Mouse (Mus musculus) kidney, postnatal 14 days (tissue): ENCODE results near the gene 1700012B09Rik.

Experiments used
- DNase-seq: peaks from one replicate; pipeline ENCODE4 v3.0.0; 2022; ENCODE audit warnings: mixed read lengths

Gene 1700012B09Rik

DNA sequence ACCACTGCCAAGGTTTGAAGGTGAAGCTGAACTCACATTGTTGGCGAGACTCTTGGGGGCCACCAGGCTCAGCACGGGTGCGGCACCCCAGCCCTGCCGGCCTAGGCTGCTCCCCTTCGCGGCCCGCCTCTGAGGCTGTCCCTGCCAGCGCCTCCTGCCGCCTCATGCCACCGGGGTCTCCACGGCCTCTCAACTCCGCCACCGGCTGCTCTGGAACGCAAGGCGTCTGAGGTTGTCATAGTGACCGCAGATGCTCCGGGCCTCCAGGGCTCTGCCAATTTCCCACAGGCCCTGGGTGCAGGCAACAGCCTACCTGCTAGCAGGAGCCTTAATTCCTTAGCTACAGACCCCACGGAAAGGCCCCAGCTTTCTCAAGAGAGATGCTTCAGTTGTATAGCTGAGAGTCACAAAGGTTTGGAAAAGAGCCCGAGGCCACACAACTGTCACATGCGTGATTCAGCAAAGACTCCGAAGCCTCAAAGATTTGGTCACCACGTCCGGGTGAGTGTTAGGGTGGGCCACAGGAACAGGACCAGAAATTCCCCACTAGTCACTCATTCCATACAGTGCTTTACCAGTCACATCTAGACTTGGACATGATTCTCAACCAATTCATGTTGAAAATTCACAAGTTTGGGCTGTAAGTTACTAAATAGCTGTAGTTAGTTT lies at the start of gene 1700012B09Rik:
Gene 1700012B09Rik, minus strand, starts transcription at position 228 of the 669 bp plus-strand sequence.
- no peak for DNase-seq

DNA sequence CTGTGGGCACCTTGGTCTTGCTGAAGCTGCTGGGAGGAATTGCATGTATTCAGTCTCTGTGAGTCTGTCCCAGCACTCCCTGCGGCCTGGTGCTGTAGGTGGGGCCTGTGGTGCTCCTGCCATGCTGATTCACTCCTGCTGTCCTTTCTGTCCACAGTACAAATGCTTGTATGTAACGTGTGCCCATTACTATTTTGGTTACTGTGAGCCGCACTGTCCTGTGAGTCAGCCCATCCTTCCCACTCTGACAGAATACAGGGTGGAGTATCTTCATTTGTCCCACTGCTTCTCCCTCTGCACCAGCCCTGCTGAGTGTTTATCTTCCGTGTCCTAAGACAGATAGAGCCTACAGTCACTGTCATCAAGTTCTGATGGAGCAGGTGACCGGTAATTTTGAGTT lies 39.3 kb upstream of the 1700012B09Rik start:
- no peak for DNase-seq

DNA sequence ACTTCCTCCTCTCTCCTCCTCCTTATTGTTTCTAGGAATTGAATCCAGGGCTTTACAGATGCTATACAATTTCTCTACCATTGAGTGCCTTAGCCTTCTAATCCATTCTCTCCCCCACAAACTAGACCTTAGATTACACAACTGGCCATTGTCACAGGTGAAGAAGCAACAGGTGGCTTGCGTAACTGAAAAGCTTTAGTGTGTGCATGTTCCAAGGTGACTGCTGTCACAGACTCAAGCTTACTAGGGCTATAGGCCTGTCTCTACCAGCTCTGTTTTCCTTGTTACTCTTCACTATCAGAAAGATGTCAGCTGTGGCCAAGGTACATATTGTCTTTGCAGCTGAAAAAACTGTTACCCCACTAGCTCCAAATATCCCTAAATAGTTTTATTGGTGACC lies 36.0 kb upstream of the 1700012B09Rik start:
- DNase-seq, result no peak

DNA sequence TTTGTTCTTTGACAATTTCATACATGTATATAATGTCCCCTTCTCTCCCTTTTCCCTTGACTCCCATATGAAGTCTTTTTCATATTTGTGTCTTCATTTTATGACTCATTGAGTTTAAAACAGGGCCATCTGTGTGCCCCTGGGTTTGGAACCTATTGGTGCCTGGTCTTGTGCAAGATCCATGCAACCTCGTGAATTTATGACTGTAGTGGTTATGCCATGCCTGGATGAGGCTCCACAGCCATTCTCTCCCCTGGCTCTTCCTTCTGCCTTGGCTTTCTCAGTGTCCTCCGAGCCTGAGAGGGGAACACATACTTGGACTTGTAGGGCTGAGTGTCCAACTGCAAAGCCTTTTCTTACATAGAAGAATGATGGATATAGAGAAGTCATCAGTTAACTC lies 34.9 kb upstream of the 1700012B09Rik start:
- no peak for DNase-seq

DNA sequence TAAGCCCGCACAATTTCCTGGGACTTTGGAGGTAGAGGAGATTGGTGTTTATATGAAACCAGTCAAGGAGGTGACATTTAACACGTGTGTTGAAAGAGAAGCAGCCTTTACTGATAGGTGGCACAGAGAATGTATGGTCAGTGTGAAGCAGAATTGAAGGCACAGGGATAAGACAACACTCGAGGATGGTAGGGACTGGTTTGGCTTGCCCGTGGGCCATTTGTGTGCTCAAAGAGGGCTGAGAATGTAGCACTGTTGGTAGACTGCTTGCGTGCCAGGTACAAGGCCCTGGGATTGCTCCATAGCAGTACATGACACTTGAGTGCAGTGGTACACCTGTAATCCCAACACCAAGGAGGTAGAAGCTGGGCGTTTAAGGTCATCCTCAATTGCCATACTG lies 16.5 kb upstream of the 1700012B09Rik start:
- DNase-seq, result no peak

- DNase-seq, result peak; percentile 96
These were observed 13.5 kb upstream of the 1700012B09Rik start, which contains the start of the genes Mre11a and Ankrd49 for GRCm38 (mm10) chr9:14784039-14785002. TSS of gene Mre11a (plus strand) at chr9:14784654. TSS of gene Ankrd49 (minus strand) at chr9:14784856.

- DNase-seq, result no peak
These were observed 7.5 kb upstream of the 1700012B09Rik start for GRCm38 (mm10) chr9:14778341-14778740.

DNA sequence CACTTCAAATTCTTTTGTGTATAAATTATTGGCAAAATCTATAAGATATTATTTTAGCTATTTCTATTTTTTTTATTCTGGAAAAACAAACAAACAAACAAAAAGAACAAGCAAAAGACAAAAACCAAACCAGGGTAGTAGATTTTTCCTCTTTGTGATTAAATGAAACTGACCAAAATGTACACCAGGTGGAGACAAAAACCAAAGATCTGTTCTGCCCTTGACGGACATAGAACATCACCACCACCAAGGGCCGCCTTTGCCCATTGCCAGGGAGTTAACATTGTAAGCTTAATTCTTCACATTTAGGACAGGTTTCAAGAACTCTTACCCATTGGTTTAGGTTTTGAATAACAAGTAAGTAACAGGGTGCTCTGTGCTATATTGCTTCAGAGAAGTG lies 3.0 kb upstream of the 1700012B09Rik start:
- no peak for DNase-seq

- no peak for DNase-seq
These were observed 1.2 kb upstream of the 1700012B09Rik start for GRCm38 (mm10) chr9:14772074-14772473.

DNA sequence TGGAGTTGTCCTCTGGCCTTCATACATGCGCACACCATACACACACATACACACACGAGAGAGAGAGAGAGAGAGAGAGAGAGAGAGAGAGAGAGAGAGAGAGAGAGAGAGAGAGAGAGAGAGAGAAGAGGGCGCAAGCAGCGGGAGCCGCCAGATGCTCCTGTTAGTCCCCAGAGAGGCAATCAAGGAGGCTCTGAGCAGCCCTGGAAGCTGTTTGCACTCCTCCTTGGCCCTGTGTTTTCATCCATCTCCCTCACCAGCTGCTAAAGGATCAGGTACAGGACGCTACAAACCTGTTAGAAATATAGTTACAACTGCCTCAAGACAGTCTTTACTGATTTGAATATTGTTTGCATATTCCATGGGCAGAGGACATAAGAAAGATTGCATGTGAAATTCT lies 1.0 kb downstream of the 1700012B09Rik start:
- no peak for DNase-seq

GRCm38 (mm10) chr9:14764765-14765164 lies 6.1 kb downstream of the 1700012B09Rik start:
- DNase-seq, result peak; percentile 52

DNA sequence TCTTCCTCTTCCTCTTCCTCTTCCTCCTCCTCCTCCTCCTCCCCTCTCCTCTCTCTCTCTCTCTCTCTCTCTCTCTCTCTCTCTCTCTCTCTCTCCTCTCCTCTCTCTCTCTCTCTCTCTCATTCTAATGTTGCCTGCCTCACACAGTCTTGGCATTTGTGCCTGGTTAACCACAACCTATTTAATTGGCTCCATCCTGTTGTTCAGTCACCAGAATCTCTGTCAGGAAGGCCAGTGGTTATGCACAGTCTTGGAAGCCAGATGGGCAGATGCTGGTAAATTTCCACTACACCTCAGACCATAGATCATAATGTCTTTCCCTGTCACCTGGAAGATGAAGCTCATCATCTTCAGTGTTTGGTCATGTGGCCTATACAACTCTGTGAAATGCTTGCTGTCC lies 11.6 kb downstream of the 1700012B09Rik start:
- no peak for DNase-seq

- no peak for DNase-seq
These were observed 12.2 kb downstream of the 1700012B09Rik start for GRCm38 (mm10) chr9:14758590-14758989.

DNA sequence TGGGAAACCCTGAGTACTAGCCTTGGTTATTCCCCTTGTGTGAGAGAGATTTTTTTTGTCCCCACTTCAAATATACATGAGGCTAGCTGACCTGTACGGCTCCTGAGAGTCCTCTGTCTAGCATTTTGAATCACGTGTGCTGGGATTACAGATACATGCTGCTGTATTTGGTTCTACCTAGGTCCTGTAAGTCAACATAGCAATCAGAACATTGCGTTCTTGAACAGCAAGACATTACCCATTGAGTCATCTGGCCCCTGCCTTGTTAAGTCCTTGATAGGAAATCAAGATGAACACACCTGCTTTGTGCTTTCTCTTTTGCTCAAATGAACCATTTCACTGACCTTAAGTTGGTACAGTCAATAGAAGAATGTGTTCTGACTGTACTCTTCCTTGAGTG lies 16.4 kb downstream of the 1700012B09Rik start:
- DNase-seq, result no peak

DNA sequence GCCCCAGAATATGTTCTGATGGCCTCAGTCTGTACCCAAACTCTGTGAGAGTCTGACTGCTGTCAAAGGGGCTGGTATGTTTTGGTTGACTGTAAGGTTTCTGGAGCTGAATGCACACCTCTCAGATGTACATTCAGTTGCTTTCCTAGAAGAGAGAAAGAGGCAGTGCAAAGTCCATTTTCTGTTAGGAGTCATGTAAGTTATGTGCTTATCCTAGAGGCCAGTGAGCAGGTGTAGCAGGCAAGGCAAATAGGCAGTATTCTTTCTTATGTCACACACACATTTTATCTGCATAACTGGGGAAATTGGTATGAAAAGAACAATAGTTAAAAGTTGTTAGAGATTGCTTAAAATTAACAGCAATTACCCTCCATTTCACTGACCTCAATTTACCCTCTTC lies 16.9 kb downstream of the 1700012B09Rik start:
- DNase-seq, result no peak

GRCm38 (mm10) chr9:14752001-14752522 lies 18.8 kb downstream of the 1700012B09Rik start, which contains the start of gene Fut4:
TSS of gene Fut4 (minus strand) at chr9:14752393.
- DNase-seq, result peak; percentile 85

GRCm38 (mm10) chr9:14751503-14752000 lies 19.3 kb downstream of the 1700012B09Rik start:
- peak; percentile 17 for DNase-seq

GRCm38 (mm10) chr9:14750901-14751502 lies 19.8 kb downstream of the 1700012B09Rik start:
- no peak for DNase-seq

- DNase-seq, result no peak
These were observed 30.5 kb downstream of the 1700012B09Rik start, which contains the start of gene Piwil4 for GRCm38 (mm10) chr9:14740151-14740924. TSS of gene Piwil4 (minus strand) at chr9:14740733.

GRCm38 (mm10) chr9:14739498-14740150 lies 31.2 kb downstream of the 1700012B09Rik start:
- no peak for DNase-seq

DNA sequence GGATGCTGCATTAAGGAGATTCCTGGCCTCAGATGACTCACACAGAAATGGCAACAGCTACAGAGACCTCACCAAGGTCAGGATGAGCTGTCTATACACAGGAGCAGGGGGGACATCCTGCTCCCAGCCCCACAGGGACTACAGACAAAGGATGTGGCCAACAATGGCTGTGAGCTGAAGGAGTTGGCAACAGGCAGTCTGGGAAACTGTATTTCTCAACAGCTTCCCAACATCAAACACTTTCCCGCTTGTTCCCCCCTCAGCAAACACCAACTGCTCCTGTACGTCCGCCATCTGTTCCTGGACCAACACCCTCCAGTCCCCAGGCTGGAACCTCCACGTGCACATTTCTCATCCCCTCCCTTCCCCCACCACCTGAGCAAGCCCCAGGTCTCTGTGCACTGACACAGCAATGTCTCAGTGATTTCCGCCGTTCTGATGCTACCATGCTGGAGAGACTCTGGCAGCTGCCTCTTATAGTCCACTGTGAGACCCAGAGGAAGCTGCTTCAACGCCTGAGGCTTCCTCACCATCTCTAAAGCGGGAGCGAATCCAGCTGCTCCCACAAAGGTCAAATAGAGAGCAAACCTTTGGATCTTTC lies 39.8 kb downstream of the 1700012B09Rik start:
- DNase-seq, result peak; percentile 59
